Mouse (Mus musculus) intestine, postnatal 0 days (tissue): Measurements from ENCODE around the gene Cct6b. TPM values are rescaled to one million over a fixed set of nuclear protein-coding genes. Genes with fewer than 3 reads are reported as not detected.
"Not testable (repeated sequence)": the region's sequence is repeated elsewhere in the genome, so short reads cannot be mapped to it uniquely, and the experiment has no call there.

Source experiments
- ATAC-seq: fragments of 200-750 bp; cut with Nextera tagmentation; 2 replicates; pipeline ENCODE4 v1.8.0; 2017; ENCODE audit warnings: mild to moderate bottlenecking, moderate TSS enrichment, moderate library complexity
- H3K27ac ChIP-seq: fragments of 300-500 bp; sonication (generic); 2 replicates; pipeline ENCODE4 v1.5.1; 2014; ENCODE audit warnings: mild to moderate bottlenecking, low read depth, low read length, moderate library complexity
- H3K27me3 ChIP-seq: fragments of 300-500 bp; sonication (generic); replicated peaks from 2 replicates; pipeline ENCODE4 v1.6.1; 2014; ENCODE audit warnings: low read length, mixed read lengths; ENCODE audit not compliant: control insufficient read depth, insufficient read depth
- H3K36me3 ChIP-seq: fragments of 300-500 bp; sonication (generic); 2 replicates; pipeline ENCODE4 v1.6.1; 2014; ENCODE audit warnings: mild to moderate bottlenecking, moderate library complexity; ENCODE audit not compliant: control insufficient read depth, insufficient read depth
- H3K4me1 ChIP-seq: fragments of 300-500 bp; sonication (generic); replicated peaks from 2 replicates; pipeline ENCODE4 v1.6.1; 2014; ENCODE audit warnings: antibody characterized with exemption, low read length, mixed read lengths; ENCODE audit not compliant: control insufficient read depth, insufficient read depth
- H3K4me2 ChIP-seq: fragments of 300-500 bp; sonication (generic); replicated peaks from 2 replicates; pipeline ENCODE4 v1.6.1; 2014; ENCODE audit warnings: low read depth, mild to moderate bottlenecking, moderate library complexity
- H3K4me3 ChIP-seq: fragments of 300-500 bp; sonication (generic); 2 replicates; pipeline ENCODE4 v1.5.1; 2014; ENCODE audit warnings: low read depth, low read length
- H3K9ac ChIP-seq: fragments of 300-500 bp; sonication (generic); 2 replicates; pipeline ENCODE4 v1.6.1; 2014; ENCODE audit warnings: mild to moderate bottlenecking, low read depth, low read length
- H3K9me3 ChIP-seq: fragments of 300-500 bp; sonication (generic); 2 replicates; pipeline ENCODE4 v1.6.1; 2016; ENCODE audit warnings: mixed run types; ENCODE audit not compliant: control insufficient read depth
- CTCF ChIP-seq: sonication (generic); IDR thresholded peaks from 2 replicates; pipeline ENCODE4 v1.5.1; 2016; ENCODE audit warnings: low read depth, mild to moderate bottlenecking, control low read depth, antibody characterized with exemption, moderate library complexity
- WGBS: fragments of 180-500 bp; shearing (Covaris S2); extraction: QIAGEN DNeasy Blood & Tissue Kit; methylation state at CpG from one replicate; pipeline ENCODE4 v1.1.7; 2014; 5-methylcytosine and 5-hydroxymethylcytosine counted together
- polyA plus RNA-seq: library from polyadenylated mRNA; unstranded; fragments of >200 nt; fragmentation: Nextera tagmentation; extraction: Ambion mirVana; gene quantifications from 2 replicates; pipeline ENCODE4 v1.2.1, GENCODE M21; 2015

Cct6b gene
- polyA plus RNA-seq, 1 experiment from 2014 or later = 0.29 TPM

DNA sequence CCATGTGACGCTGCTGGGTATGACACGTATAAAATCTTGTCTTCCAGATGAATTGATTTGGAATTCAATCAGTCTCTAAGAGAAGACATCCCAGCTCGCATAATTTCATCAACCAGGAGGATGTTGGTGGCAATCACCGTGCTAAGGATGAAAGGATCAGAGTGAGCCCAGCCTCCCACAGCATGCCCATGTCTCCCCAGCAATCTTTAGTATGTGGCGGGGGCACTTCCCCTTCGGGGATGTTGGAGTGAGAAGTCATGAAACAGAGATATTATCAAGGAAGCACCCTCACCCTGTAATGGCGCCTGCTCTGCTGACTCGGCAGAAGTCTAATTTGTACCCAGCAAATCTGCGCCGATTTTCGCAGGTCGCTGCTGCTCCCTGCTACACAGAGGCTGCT is 44.8 kb downstream of the Cct6b start:
- no peak for ATAC-seq
- Histone ChIP-seq H3K9me3 (no peaks in the 10 kb centered on the region), H3K27ac (no peak overlapping the region), H3K4me1 (no peaks in the 10 kb centered on the region), H3K27me3 (no peaks in the 10 kb centered on the region), H3K4me3 (no peak overlapping the region), H3K4me2 (no peak overlapping the region), H3K9ac (no peak overlapping the region), H3K36me3 (no peaks in the 10 kb centered on the region)
- WGBS = 84% methylated on average over 12 of the region's 12 CpGs
- TF ChIP-seq CTCF = no peak

DNA sequence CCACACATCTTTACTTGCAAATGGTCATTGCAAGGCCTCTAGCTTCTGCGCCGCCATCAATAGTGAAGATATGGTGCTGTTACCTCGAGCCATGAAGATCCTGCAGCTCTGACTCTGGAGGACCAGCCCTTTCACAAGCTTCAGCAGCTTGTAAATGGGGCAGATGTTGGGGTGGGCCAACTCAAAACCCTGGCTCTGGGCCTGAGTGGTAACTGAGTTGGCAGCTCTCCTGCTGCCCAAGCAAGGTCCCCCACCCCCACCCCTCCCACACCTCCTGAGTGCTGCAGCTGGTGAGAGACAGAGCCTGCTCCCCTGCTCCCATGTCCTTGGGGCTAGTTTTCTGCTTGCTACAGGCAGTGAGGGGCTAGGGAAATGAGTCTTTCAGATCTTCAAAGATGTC is 51.4 kb downstream of the Cct6b start:
- TF ChIP-seq CTCF = no peak
- H3K4me2 ChIP-seq = no peak overlapping the region
- ATAC-seq = no peak
- H3K36me3 ChIP-seq = no peaks in the 10 kb centered on the region
- H3K4me3 ChIP-seq = no peak overlapping the region
- H3K27ac ChIP-seq = no peak overlapping the region
- no peaks in the 10 kb centered on the region for H3K27me3 ChIP-seq
- no peaks in the 10 kb centered on the region for H3K4me1 ChIP-seq
- WGBS = 80% methylated on average over 3 of the region's 3 CpGs
- H3K9me3 ChIP-seq = no peaks in the 10 kb centered on the region
- H3K9ac ChIP-seq = no peak overlapping the region

DNA sequence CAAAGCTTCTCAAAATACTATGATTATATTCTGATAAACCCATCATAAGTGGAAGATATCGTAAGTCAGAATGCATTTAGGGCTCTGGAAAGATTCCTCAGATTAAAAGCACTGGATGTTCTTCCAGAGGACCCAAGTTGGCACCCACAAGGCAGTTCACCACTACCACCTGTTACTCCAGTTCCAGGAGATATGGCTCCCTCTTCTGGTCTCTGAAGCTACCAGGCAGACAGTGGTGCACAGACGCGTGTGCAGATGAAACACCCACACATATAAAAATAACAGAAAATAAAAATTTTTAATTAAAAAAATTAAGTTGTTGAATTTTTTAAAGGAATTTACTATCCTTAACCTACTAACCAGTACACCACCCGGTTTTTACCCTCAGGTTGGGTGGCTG is 55.2 kb downstream of the Cct6b start:
- H3K4me3 ChIP-seq = no peak overlapping the region
- peak; percentile 21; the same call in 1 of the 2 replicates for TF ChIP-seq CTCF
- no peak overlapping the region for H3K4me2 ChIP-seq
- ATAC-seq = no peak
- H3K9ac ChIP-seq = no peak overlapping the region
- H3K27me3 ChIP-seq = no peaks in the 10 kb centered on the region
- no peak overlapping the region for H3K27ac ChIP-seq
- H3K4me1 ChIP-seq = no peaks in the 10 kb centered on the region
- no peaks in the 10 kb centered on the region for H3K36me3 ChIP-seq
- no peaks in the 10 kb centered on the region for H3K9me3 ChIP-seq
- WGBS = 69% methylated on average over 4 of the region's 4 CpGs

DNA sequence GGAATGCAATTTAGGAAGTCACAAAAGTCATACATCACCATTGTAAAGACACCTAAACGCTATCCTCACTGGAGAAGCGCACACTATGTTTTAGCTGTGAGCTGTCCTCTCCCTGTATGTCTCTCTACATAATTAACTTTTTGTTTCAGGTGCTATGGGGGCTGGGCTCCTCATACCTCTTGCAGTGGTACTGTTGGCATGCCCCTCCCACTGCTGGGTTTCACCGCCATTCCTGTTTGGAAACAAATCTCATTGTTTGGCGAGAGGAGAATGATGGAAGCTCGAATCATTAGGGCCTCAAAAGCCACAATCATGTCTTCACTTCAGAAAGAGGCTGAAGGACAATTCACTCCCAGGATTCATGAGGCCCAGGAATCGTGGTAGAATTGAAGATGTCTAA is 59.0 kb downstream of the Cct6b start:
- WGBS = 64% methylated on average over 6 of the region's 6 CpGs
- TF ChIP-seq CTCF = no peak
- no peak overlapping the region for H3K4me2 ChIP-seq
- H3K9me3 ChIP-seq = no peaks in the 10 kb centered on the region
- no peaks in the 10 kb centered on the region for H3K4me1 ChIP-seq
- no peak overlapping the region for H3K27ac ChIP-seq
- ATAC-seq = no peak
- no peaks in the 10 kb centered on the region for H3K36me3 ChIP-seq
- no peaks in the 10 kb centered on the region for H3K27me3 ChIP-seq
- H3K4me3 ChIP-seq = no peak overlapping the region
- H3K9ac ChIP-seq = no peak overlapping the region

DNA sequence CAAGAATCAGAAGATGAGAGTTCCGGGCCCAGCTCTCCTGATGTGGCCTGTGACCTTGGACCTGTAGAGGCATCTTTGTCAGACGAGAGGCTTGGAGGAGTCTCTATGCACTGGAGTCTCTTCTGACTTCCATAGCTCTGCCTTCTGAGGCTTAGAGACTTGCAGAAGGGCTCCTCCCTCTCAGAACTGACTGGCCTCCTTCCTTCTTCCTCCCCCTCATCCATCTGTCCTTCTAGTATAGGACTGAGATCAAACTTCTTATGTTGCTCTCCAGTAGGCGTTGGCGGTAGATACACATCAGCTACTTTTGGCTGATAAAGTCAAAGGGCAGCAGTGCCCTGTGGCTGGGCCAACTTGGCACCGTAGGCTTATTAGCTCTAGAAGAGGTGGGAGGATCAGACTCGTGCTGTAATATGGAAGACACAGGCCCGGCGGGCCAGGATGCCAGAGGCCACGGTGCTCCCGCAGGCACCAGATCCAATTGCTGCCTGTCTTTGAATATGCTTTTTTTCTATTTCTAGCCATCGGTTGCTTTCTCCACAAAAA is 64.2 kb downstream of the Cct6b start:
- ATAC-seq = no peak

DNA sequence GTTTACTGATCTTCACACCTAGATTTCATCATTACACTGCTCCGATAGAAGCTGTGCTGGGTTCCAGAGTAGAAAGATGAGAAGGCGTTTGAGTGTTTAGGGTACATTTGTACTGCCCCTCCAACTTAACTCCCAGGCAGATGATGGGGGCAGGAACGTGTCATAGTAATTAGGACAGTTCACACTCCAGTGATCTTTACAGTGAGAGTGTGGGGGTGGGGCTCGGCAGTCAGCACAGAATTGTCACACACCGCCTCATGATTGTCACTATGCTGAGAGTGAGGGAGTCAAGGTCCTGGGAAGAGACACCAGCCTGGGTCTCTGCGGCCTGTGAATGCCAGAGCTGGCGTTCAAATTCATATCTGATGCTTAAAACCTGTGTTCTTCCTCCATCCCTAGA is 68.2 kb downstream of the Cct6b start:
- no peaks in the 10 kb centered on the region for H3K9me3 ChIP-seq
- TF ChIP-seq CTCF = no peak
- H3K4me1 ChIP-seq = no peaks in the 10 kb centered on the region
- no peak overlapping the region for H3K4me3 ChIP-seq
- no peaks in the 10 kb centered on the region for H3K36me3 ChIP-seq
- no peak overlapping the region for H3K27ac ChIP-seq
- no peak overlapping the region for H3K9ac ChIP-seq
- H3K4me2 ChIP-seq = no peak overlapping the region
- no peaks in the 10 kb centered on the region for H3K27me3 ChIP-seq
- WGBS = 71% methylated on average over 7 of the region's 7 CpGs
- ATAC-seq = no peak

More for the DNA sequence above, 64.2 kb downstream of the Cct6b start:
- Histone ChIP-seq H3K9ac (no peak overlapping the region), H3K4me3 (no peak overlapping the region), H3K4me2 (no peak overlapping the region), H3K27ac (no peak overlapping the region), H3K4me1 (no peaks in the 10 kb centered on the region), H3K9me3 (no peaks in the 10 kb centered on the region), H3K36me3 (no peaks in the 10 kb centered on the region), H3K27me3 (no peaks in the 10 kb centered on the region)
- TF ChIP-seq CTCF = no peak
- 85% methylated on average over 11 of the region's 11 CpGs for whole genome bisulfite sequencing

DNA sequence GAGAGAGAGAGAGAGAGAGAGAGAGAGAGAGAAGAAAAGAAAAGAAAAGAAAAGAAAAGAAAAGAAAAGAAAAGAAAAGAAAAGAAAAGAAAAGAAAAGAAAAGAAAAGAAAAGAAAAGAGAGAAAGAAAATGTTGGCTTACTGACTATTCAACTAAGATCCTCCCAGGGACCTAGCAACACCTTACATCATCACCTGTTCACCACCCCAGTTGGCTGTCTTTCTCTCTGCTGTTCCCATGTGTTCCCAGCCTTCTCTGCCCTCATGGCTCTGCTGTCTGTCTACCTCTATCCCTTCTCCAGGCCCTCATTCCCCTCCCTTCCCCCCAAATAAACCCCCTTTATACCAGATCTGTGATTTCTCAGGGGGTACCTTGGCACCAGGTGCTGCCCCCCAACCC is 69.2 kb downstream of the Cct6b start:
- H3K4me1 ChIP-seq, H3K27me3 ChIP-seq, ATAC-seq, H3K36me3 ChIP-seq, H3K4me3 ChIP-seq, H3K9ac ChIP-seq, H3K27ac ChIP-seq, H3K9me3 ChIP-seq, H3K4me2 ChIP-seq: not testable (repeated sequence)
